Mouse (Mus musculus) cerebellum, postnatal 36 days (tissue): Measurements from ENCODE around the gene Srebf2.

Experiments
- DNase-seq, 2 experiments: peaks; one replicate each; pipeline ENCODE4 v3.0.0; 2021 to 2022; ENCODE audit warnings: mixed read lengths in 2 of 2

Srebf2 gene

GRCm38 (mm10) chr15:82158243-82159035 is 11.5 kb downstream of the Srebf2 start:
- DNase-seq, result no peak

GRCm38 (mm10) chr15:82159471-82159870 is 12.5 kb downstream of the Srebf2 start:
- DNase-seq, result no peak

- no peak for DNase-seq
Observed at GRCm38 (mm10) chr15:82160731-82161640, 14.0 kb downstream of the Srebf2 start.

GRCm38 (mm10) chr15:82161965-82162600 is 15.1 kb downstream of the Srebf2 start:
- no peak for DNase-seq

GRCm38 (mm10) chr15:82163356-82164060 is 16.5 kb downstream of the Srebf2 start:
- no peak for DNase-seq

GRCm38 (mm10) chr15:82164061-82164399 is 17.0 kb downstream of the Srebf2 start:
- no peak for DNase-seq

GRCm38 (mm10) chr15:82164496-82164895 is 17.5 kb downstream of the Srebf2 start:
- DNase-seq, result no peak

- DNase-seq, result peak; percentile 83 to 88
Observed at GRCm38 (mm10) chr15:82165332-82166239, 18.6 kb downstream of the Srebf2 start.

- DNase-seq, result no peak
Observed at GRCm38 (mm10) chr15:82166240-82167100, 19.5 kb downstream of the Srebf2 start.

GRCm38 (mm10) chr15:82167201-82168168 is 20.5 kb downstream of the Srebf2 start:
- peak in 1 of 2 experiments; percentile 27 for DNase-seq

- DNase-seq, result no peak
Observed at GRCm38 (mm10) chr15:82169671-82170070, 22.7 kb downstream of the Srebf2 start.

GRCm38 (mm10) chr15:82170437-82171377 is 23.7 kb downstream of the Srebf2 start:
- peak; percentile 52 to 62 for DNase-seq

GRCm38 (mm10) chr15:82172648-82173047 is 25.7 kb downstream of the Srebf2 start:
- peak; percentile 69 to 78 for DNase-seq

- no peak for DNase-seq
Observed at GRCm38 (mm10) chr15:82175091-82175490, 28.1 kb downstream of the Srebf2 start.

GRCm38 (mm10) chr15:82177743-82178290 is 30.8 kb downstream of the Srebf2 start:
- no peak for DNase-seq

- no peak for DNase-seq
Observed at GRCm38 (mm10) chr15:82181131-82181530, 34.1 kb downstream of the Srebf2 start.

GRCm38 (mm10) chr15:82182311-82182710 is 35.3 kb downstream of the Srebf2 start:
- DNase-seq, result no peak

- DNase-seq, result no peak
Observed at GRCm38 (mm10) chr15:82183596-82183995, 36.6 kb downstream of the Srebf2 start.
